Mouse (Mus musculus): ENCODE data around the gene Tcl1b2. TPM values are rescaled to one million over a fixed set of nuclear protein-coding genes. Genes with fewer than 3 reads are reported as not detected.

The Tcl1b2 gene
- polyA plus RNA-seq, 1 experiment = not detected

Other genes starting within 250 kb of the Tcl1b2 start
- 16.4 and 20.1 TPM in 2 replicates for gene Syne3, start 136.2 kb upstream of the Tcl1b2 start, polyA plus RNA-seq (2012; rRNA removed)
- gene Glrx5, start 113.3 kb upstream of the Tcl1b2 start, polyA plus RNA-seq (2012; rRNA removed) = 66.6 and 68.4 TPM in 2 replicates
- not detected in 2 replicates for gene Tcl1b1, start 13.7 kb downstream of the Tcl1b2 start, polyA plus RNA-seq (2012; rRNA removed)
- 0.12 TPM in 1 of 2 replicates, not detected in the other for gene Tcl1b5, start 30.3 kb downstream of the Tcl1b2 start, polyA plus RNA-seq (2012; rRNA removed)
- gene Tcl1b3, start 45.0 kb downstream of the Tcl1b2 start, polyA plus RNA-seq (2012; rRNA removed) = not detected in 2 replicates
- gene Tcl1b4, start 55.9 kb downstream of the Tcl1b2 start, polyA plus RNA-seq (2012; rRNA removed) = not detected in 2 replicates
- gene Tcl1, start 76.8 kb downstream of the Tcl1b2 start, polyA plus RNA-seq (2012; rRNA removed) = 0.18 TPM in 1 of 2 replicates, not detected in the other
- gene Tunar, start 187.9 kb downstream of the Tcl1b2 start, polyA plus RNA-seq (2012; rRNA removed) = 0.05 TPM in 1 of 2 replicates, not detected in the other

Measured in thymus, adult 2 months (tissue).